Mouse (Mus musculus): Measurements from ENCODE around the gene Map1a.
A peak's percentile ranks its signal among the peaks of the same experiment; 100 is the strongest.

The Map1a gene

GRCm38 (mm10) chr2:121308997-121309416 lies 19.6 kb downstream of the Map1a start:
- peak; percentile 52 for DNase-seq (ENCODE audit: low read depth, low spot score)

GRCm38 (mm10) chr2:121316278-121316677 lies 26.9 kb downstream of the Map1a start:
- DNase-seq (ENCODE audit: low read depth, low spot score), result no peak

- DNase-seq (ENCODE audit: low read depth, low spot score), result no peak
Observed at GRCm38 (mm10) chr2:121323041-121323440, 33.6 kb downstream of the Map1a start.

- no peak for DNase-seq (ENCODE audit: low read depth, low spot score)
Observed at GRCm38 (mm10) chr2:121323693-121324470, 34.5 kb downstream of the Map1a start.

DNA sequence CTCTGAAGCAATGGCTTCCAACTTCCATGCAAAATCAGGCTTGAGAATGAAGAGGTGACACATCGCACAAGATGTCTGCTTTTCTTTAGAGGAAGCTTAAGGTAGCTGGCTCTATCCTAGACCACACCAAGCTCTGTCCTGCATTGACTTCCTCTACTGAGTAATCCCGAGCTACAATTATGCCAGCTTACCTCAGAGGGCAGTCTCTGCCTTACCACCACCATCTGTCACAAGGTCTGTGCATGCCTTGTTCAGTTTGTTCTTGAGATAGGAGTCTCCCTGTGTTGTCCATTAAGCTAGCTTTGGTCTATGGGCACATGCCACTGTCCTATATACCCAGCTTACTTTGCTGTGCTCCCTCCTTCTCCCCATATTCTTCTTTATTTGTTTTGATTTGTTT lies 40.1 kb downstream of the Map1a start:
- DNase-seq (ENCODE audit: low read depth, low spot score), result no peak

DNA sequence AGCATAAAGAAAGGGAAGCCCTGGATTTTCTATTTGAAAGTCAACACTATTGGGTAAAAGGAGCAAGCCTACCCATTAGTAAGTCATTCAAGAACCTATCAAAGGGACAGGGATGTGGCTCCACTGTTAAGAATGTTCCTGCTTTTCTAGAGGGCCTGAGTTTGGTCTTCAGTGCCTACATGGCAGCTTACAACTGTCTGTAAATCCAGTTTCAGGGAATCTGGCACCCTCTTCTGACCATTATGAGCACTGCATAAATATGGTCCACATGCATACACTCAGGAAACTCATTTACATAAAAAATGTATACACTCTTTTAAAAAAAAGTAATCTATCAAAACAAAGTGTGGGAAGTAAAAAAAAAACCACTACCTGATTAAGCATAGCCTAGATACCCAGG lies 49.7 kb downstream of the Map1a start:
- DNase-seq (ENCODE audit: low read depth, low spot score), result peak; percentile 55

DNA sequence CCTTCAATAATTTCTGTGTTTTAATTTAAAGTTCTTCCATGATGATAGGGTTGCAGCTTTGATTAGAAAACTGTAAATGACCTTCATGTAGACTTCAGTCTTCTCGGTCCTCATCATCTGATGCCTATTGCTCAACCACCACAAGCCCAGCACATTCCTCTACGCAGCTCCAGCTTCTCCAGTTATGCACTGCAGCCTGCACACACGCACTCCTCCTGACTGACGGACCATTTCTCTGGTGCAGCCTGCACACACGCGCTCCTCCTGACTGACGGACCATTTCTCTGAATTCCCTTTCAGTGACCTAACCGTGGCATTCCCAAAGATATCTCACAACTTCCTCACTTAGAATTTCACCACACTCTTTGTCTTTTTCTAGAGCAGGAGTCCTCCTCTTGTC lies 63.8 kb downstream of the Map1a start:
- no peak for DNase-seq (ENCODE audit: low read depth, low spot score)

DNA sequence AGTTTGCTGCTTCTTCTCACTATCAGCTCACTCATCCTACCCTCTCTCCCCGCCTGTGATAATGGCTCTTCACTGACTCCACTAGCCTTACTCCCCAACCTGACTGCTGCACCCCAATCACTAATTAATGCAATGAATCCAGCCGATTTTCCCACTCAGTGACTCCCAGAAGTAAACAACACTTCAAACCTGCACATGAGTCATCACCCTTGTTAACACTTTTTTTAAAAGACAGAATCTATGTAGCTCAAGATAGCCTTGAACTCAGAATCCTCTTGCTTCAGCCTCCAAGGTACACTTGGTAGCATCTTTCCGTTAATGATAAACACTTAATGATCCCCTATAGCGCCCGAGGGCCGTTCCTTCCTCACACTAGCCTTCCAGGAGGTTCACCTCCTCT lies 65.0 kb downstream of the Map1a start:
- DNase-seq (ENCODE audit: low read depth, low spot score), result no peak

- peak; percentile 96 for DNase-seq (ENCODE audit: low read depth, low spot score)
Observed at GRCm38 (mm10) chr2:121354820-121355592, 65.6 kb downstream of the Map1a start, which contains the start of gene Ppip5k1. Gene Ppip5k1, minus strand, starts transcription at chr2:121355396.

DNA sequence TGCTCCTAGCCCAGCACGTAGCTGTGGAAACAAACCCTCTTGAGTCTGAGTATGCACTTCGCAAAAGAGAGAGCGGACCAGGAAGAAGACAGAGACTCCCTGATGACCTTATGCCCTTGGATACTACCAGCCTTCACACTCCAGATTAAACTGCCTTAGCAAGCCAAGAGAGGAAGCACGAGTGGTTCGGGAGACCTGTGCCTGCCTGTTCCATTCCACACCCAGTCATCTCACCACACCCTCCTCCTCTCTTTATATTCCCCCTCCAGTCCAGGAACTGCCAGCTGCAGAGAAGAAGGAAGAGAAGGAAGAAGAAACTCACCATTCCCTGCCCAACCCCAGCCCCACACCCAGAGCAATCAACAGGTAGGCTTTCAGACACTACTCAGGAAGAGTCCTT lies 68.1 kb downstream of the Map1a start, which contains the start of gene Ckmt1:
Gene Ckmt1, plus strand, starts transcription at position 221 of the 400 bp plus-strand sequence.
- DNase-seq (ENCODE audit: low read depth, low spot score), result peak; percentile 52

GRCm38 (mm10) chr2:121357961-121358360 lies 68.6 kb downstream of the Map1a start:
- peak; percentile 64 for DNase-seq (ENCODE audit: low read depth, low spot score)

- DNase-seq (ENCODE audit: low read depth, low spot score), result peak; percentile 83
Observed at GRCm38 (mm10) chr2:121358381-121358780, 69.0 kb downstream of the Map1a start.

DNA sequence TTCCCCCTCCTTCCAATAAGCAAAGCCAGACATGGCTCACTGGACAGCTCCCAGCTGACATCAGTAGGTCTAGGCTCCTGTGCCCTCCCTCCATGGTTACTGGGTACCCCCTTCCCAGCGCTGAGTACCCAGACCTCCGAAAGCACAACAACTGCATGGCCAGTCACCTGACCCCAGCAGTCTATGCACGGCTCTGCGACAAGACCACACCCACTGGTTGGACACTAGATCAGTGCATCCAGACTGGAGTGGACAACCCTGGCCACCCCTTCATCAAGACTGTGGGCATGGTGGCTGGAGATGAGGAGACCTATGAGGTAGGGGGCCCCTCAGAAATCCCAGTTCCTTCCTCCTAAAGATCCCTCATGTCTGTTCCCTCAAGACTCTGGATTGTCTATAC lies 70.1 kb downstream of the Map1a start:
- DNase-seq (ENCODE audit: low read depth, low spot score), result no peak
